Comparison of ENCODE assay signal across 10 mouse cellular contexts in genomic region chr19:32272475-32273260, GRCm38 (mm10).
DNase-seq lines count a peak whose midpoint lies in the region; ATAC-seq lines count a peak whose summit lies in the region.
"Had no signal": no experiment of that assay in that cellular context is flagged by ENCODE, and none has a peak within 500 bp of the region (broad histone marks: within the 10 kb centered on the region; RNA-seq: fewer than 3 reads in every experiment).

No protein-coding gene starts in this region.

- no peaks in the 10 kb centered on the region for H3K27me3 ChIP-seq in megakaryocyte, embryonic 14.5 days (replicated peaks)
- H3K27me3 ChIP-seq: neural tube, embryonic 13.5 days had no signal

- H3K4me1 ChIP-seq in megakaryocyte, embryonic 14.5 days = peaks cover 99% of the 10 kb centered on the region

- peak; percentile 44 for DNase-seq in thymus, postnatal 4 days
- DNase-seq in urinary bladder, adult 18-20 months (ENCODE audit: low spot score in 2 of 2) = no peak
- no peak for DNase-seq in ovary, postnatal 14 days (ENCODE audit: low spot score)
- DNase-seq: embryo, embryonic 11 days; gastrocnemius, postnatal 14 days had no signal

- ATAC-seq in megakaryocyte, adult 5-6 weeks (ENCODE audit: poor library complexity, severe bottlenecking) = no peak
- ATAC-seq in erythroblast, adult 5-6 weeks (replicated peaks; ENCODE audit: low FRiP score, poor library complexity, severe bottlenecking) = peak; percentile 89
- peak; percentile 83 for ATAC-seq in megakaryocyte progenitor cell, adult 5-6 weeks (replicated peaks; ENCODE audit: poor library complexity)

- H3K36me3 ChIP-seq in megakaryocyte, embryonic 14.5 days (replicated peaks; ENCODE audit: low read length) = peaks cover 25% of the 10 kb centered on the region
- H3K36me3 ChIP-seq: neural tube, embryonic 13.5 days had no signal

- peak overlapping the region; percentile 90 for H3K4me3 ChIP-seq in megakaryocyte, embryonic 14.5 days (replicated peaks)
- H3K4me3 ChIP-seq: neural tube, embryonic 13.5 days had no signal

- H3K9me3 ChIP-seq in megakaryocyte, embryonic 14.5 days = no peaks in the 10 kb centered on the region
- H3K9me3 ChIP-seq: neural tube, embryonic 13.5 days had no signal
